ENCODE assay signal across 8 mouse cellular contexts in genomic region chr3:90433381-90434020, GRCm38 (mm10). TPM values are rescaled to one million over a fixed set of nuclear protein-coding genes. Genes with fewer than 3 reads are reported as not detected.
A peak's percentile ranks its signal among the peaks of the same experiment; 100 is the strongest.
DNase-seq lines count a peak whose midpoint lies in the region; ATAC-seq lines count a peak whose summit lies in the region.

Ints3 (minus strand) TSS chr3:90433622.

- H3K36me3 ChIP-seq in hindbrain, embryonic 16.5 days (ENCODE audit: control insufficient read depth, insufficient read depth, low read length) = no peaks in the 10 kb centered on the region
- no peaks in the 10 kb centered on the region for H3K36me3 ChIP-seq in macrophage (ENCODE audit: inconsistent target)

- no peaks in the 10 kb centered on the region for H3K79me2 ChIP-seq in macrophage (ENCODE audit: inconsistent target)

- peak within 1 kb of the TSS; percentile 94 for H3K27ac ChIP-seq in hindbrain, embryonic 16.5 days (ENCODE audit: low read depth, low read length)
- H3K27ac ChIP-seq in macrophage = peak within 1 kb of the TSS; percentile 93

- H3K27me3 ChIP-seq in hindbrain, embryonic 16.5 days (replicated peaks; ENCODE audit: control insufficient read depth, insufficient read depth, low read length) = no peaks in the 10 kb centered on the region

- H3K9me3 ChIP-seq in hindbrain, embryonic 16.5 days (ENCODE audit: control insufficient read depth, low read length) = no peaks in the 10 kb centered on the region

- peak; percentile 100 for ATAC-seq in hindbrain, embryonic 16.5 days

- H3K4me2 ChIP-seq in hindbrain, embryonic 16.5 days (ENCODE audit: low read length) = peak within 1 kb of the TSS; percentile 96

- H3K4me1 ChIP-seq in hindbrain, embryonic 16.5 days (ENCODE audit: control insufficient read depth, insufficient read depth, low read depth, low read length) = peaks cover 19% of the 10 kb centered on the region

- peak; percentile 97 for DNase-seq in WW6 (ENCODE audit: low read depth, low spot score)
- DNase-seq in cerebellum, postnatal 4 days (ENCODE audit: low spot score in 2 of 2) = peak; percentile 99
- peak; percentile 100 for DNase-seq in gastrocnemius, adult 18-20 months (ENCODE audit: low spot score)
- peak; percentile 100 for DNase-seq in left cerebral cortex, adult 18-20 months (ENCODE audit: low spot score in 2 of 2)
- DNase-seq in right cerebral cortex, adult 18-20 months = peak; percentile 100
- peak; percentile 98 for DNase-seq in urinary bladder, postnatal 10 days (ENCODE audit: low spot score)

- H3K4me3 ChIP-seq in hindbrain, embryonic 16.5 days (ENCODE audit: low read length) = peak within 1 kb of the TSS; percentile 74
- H3K4me3 ChIP-seq in macrophage (ENCODE audit: inconsistent target) = peak within 1 kb of the TSS; percentile 86

- WGBS in hindbrain, embryonic 16.5 days = under 1% methylated on average over 52 of the region's 52 CpGs
- under 1% methylated on average over 52 of the region's 52 CpGs for WGBS in macrophage (ENCODE audit: missing documents)

- peak within 1 kb of the TSS; percentile 92 for H3K9ac ChIP-seq in hindbrain, embryonic 16.5 days (ENCODE audit: low read depth, low read length)

RNA-seq across cellular contexts. Expression of gene Ints3, which starts in this region (rescaled TPM):
- 10 to 100 TPM; 13.6 to 16.1 TPM for total RNA-seq in gastrocnemius, adult 18-20 months (2021)
- polyA plus RNA-seq in hindbrain, embryonic 16.5 days (2015; fragmentation: Nextera tagmentation; extraction: Ambion mirVana) = 27.8 and 30.3 TPM in 2 replicates
- 10 to 100 TPM; 63.1 to 66.1 TPM for total RNA-seq in left cerebral cortex, adult 18-20 months (2021)
- 10 to 100 TPM in 25 of 26 experiments, 1 to 10 TPM in 1; 8.8 to 73.2 (median 34.9) TPM for total RNA-seq in macrophage (2018; cell fraction: chromatin; rRNA removed)
- 10 to 100 TPM; 13.1 to 28.1 (median 22.3) TPM for total RNA-seq in macrophage (2018; cell fraction: cytosol; rRNA removed)
- 10 to 100 TPM; 12.2 to 54.7 (median 28.1) TPM for total RNA-seq in macrophage (2018; cell fraction: nucleus; rRNA removed)
- polyA plus RNA-seq in macrophage (2018) = 20.2 to 26.1 TPM (median 23.4 TPM) in 3 replicates

Comparison
In these comparisons a context has a peak if more than half of its experiments do, and no peak if none do; other contexts are left out.
1. Peak in every context shown above with its lines: DNase-seq, ATAC-seq, H3K4me3 ChIP-seq and H3K27ac ChIP-seq.